Mouse (Mus musculus) left cerebral cortex, postnatal 25 days (tissue): Measurements from ENCODE around the gene Fads6. TPM values are rescaled to one million over a fixed set of nuclear protein-coding genes. Genes with fewer than 3 reads are reported as not detected.

ENCODE experiments used
- DNase-seq, 2 experiments: peaks; one replicate each; pipeline ENCODE4 v3.0.0; 2022; ENCODE audit warnings: low spot score in 2 of 2, mixed read lengths in 1 of 2
- intact Hi-C: fragments of 180-260 bp; cut with DNase I; formaldehyde crosslinking; loops from one replicate; pipeline ENCODE4 v1.15.1; 2025
- microRNA-seq, 2 experiments: library from miRNA; unstranded; fragments of <30 nt; microRNA quantifications; one replicate each; pipeline ENCODE4 v1.2.0; 2022
- total RNA-seq, 2 experiments: library from RNA; stranded (reverse); gene quantifications; 2 replicates each; pipeline ENCODE4 v1.2.3; 2021

Fads6 gene
- total RNA-seq, 2 experiments from 2014 or later: 9.5 to 10.8 TPM

GRCm38 (mm10) chr11:115232889-115233288 is 64.6 kb downstream of the Fads6 start:
- intact Hi-C loops: loop anchor here (2.0 kb wide), 1 partner anchor 30 kb away; no protein-coding TSS in a partner anchor
- DNase-seq: no peak

GRCm38 (mm10) chr11:115231924-115232323 is 65.5 kb downstream of the Fads6 start:
- DNase-seq: peak in 1 of 2 experiments; percentile 45
- intact Hi-C loops: loop anchor here (2.0 kb wide), 1 partner anchor 29 kb away; no protein-coding TSS in a partner anchor

- intact Hi-C loops: no loop called here
- DNase-seq: no peak
These were observed 66.1 kb downstream of the Fads6 start for GRCm38 (mm10) chr11:115231168-115231915.

Small RNA genes within 50 kb of the gene (microRNA-seq; reads per million reads assigned to microRNA genes)
- 0 reads per million in 2 experiments for gene Gm25837

Other genes with a start within 250 kb of the Fads6 start
- under 1 TPM in 1 of 2 experiments, not detected in 1; 0.60 TPM for gene Cd300ld3, start 249.3 kb downstream of the Fads6 start, total RNA-seq
- gene Cd300e, start 235.5 kb downstream of the Fads6 start, total RNA-seq: not detected
- gene Rab37, start 206.2 kb downstream of the Fads6 start, total RNA-seq: under 1 TPM; 0.76 to 0.99 TPM
- under 1 TPM; 0.16 to 0.41 TPM for gene Cd300lf, start 163.7 kb downstream of the Fads6 start, total RNA-seq
- gene Slc9a3r1, start 134.3 kb downstream of the Fads6 start, total RNA-seq: 10 to 100 TPM; 79.2 to 86.5 TPM
- gene Tmem104, start 110.2 kb downstream of the Fads6 start, total RNA-seq: 10 to 100 TPM; 15.8 to 18.2 TPM
- gene Nat9, start 109.8 kb downstream of the Fads6 start, total RNA-seq: 10 to 100 TPM; 20.1 to 22.3 TPM
- 10 to 100 TPM; 41.0 to 42.0 TPM for gene Grin2c, start 30.4 kb downstream of the Fads6 start, total RNA-seq
- 10 to 100 TPM; 14.5 to 17.4 TPM for gene Fdxr, start 20.6 kb downstream of the Fads6 start, total RNA-seq
- gene Otop2, start 9.5 kb upstream of the Fads6 start, total RNA-seq: under 1 TPM; 0.62 to 0.96 TPM
- gene Ush1g, start 24.4 kb upstream of the Fads6 start, total RNA-seq: under 1 TPM; 0.18 to 0.28 TPM
- gene Otop3, start 37.1 kb upstream of the Fads6 start, total RNA-seq: under 1 TPM in 1 of 2 experiments, not detected in 1; 0.14 TPM
- gene Hid1, start 70.1 kb upstream of the Fads6 start, total RNA-seq: 100 to 1,000 TPM; 108 to 111 TPM
- gene Cdr2l, start 84.3 kb upstream of the Fads6 start, total RNA-seq: 10 to 100 TPM; 19.8 to 20.9 TPM
- 100 to 1,000 TPM; 107 to 109 TPM for gene Mrpl58, start 106.1 kb upstream of the Fads6 start, total RNA-seq
- 100 to 1,000 TPM; 447 to 455 TPM for gene Atp5h, start 122.3 kb upstream of the Fads6 start, total RNA-seq
- gene Kctd2, start 122.5 kb upstream of the Fads6 start, total RNA-seq: 10 to 100 TPM; 70.9 to 72.5 TPM
- not detected for gene Trim80, start 142.9 kb upstream of the Fads6 start, total RNA-seq
- gene Slc16a5, start 164.8 kb upstream of the Fads6 start, total RNA-seq: not detected
- 10 to 100 TPM; 12.5 to 12.8 TPM for gene Armc7, start 178.0 kb upstream of the Fads6 start, total RNA-seq
- gene Nt5c, start 194.2 kb upstream of the Fads6 start, total RNA-seq: 10 to 100 TPM; 60.1 to 66.5 TPM
- 100 to 1,000 TPM; 165 to 168 TPM for gene Jpt1, start 216.7 kb upstream of the Fads6 start, total RNA-seq
- gene Sumo2, start 238.6 kb upstream of the Fads6 start, total RNA-seq: 100 to 1,000 TPM; 298 to 313 TPM